Mouse (Mus musculus): ENCODE results near the gene Tmbim1.

Gene Tmbim1

GRCm38 (mm10) chr1:74277883-74278537, 27.4 kb downstream of the Tmbim1 start:
- DNase-seq (ENCODE audit: low read depth, low spot score): no peak

- no peak for DNase-seq (ENCODE audit: low read depth, low spot score)
These were observed 28.4 kb downstream of the Tmbim1 start for GRCm38 (mm10) chr1:74277041-74277440.

- no peak for DNase-seq (ENCODE audit: low read depth, low spot score)
These were observed 30.4 kb downstream of the Tmbim1 start for GRCm38 (mm10) chr1:74275015-74275414.

DNA sequence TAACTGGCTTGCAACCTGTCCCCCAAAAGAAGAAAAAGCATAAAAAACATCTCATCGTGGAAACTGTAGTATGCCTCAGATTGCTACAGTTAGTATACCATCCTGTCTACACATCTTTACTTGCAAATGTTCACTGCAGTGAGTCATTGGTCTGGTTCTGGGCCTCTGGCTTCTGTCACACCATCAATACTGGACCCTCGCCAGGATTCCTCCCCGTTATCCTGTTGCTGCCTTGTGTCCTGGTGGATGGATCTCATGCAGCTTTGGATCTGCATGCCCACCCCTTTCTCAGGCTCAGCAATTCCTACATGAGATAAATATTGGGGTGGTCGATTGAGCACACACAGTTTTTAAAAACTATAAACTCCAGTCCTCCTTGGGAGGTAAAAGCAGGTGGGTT, 33.8 kb downstream of the Tmbim1 start:
- DNase-seq (ENCODE audit: low read depth, low spot score): no peak

DNA sequence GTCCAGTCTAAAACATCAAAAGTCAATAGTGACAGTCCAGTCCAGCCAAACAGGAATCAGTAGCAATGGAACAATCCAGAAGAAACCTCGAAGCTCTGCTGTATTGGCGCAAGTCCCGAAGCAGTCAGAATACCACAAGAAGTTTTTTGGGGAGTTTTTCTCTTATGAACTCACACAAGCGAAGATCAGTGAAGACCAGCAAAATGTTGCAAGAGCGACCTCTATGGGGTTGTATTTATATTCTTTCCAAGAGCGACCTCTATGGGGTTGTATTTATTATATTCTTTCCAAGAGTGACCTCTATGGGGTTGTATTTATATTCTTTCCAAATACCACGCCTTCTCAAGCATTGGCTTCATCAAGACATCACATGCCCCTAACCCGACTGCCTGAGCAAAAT, 36.7 kb downstream of the Tmbim1 start:
- no peak for DNase-seq (ENCODE audit: low read depth, low spot score)

DNA sequence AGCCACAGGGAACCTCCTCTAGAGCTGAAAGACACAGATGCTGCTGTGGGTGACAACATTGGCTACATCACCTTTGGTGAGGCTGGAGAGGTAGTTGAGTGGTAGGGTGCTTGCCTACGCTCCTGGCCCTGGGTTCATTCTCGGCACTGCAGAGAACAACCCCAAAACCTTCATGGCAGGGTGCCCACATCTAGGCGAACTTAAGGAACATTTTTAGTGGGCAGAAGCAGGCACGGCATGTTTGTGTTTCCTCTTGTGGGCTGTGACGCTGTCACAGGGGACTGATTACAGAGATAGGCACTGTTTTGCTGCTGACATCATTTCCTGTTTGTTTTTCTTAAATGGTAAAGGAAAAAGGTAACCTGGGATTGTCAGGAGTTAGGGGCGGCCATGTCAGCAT, 42.9 kb downstream of the Tmbim1 start:
- DNase-seq (ENCODE audit: low read depth, low spot score): no peak

GRCm38 (mm10) chr1:74256782-74257181, 48.6 kb downstream of the Tmbim1 start:
- DNase-seq (ENCODE audit: low read depth, low spot score): no peak

GRCm38 (mm10) chr1:74255704-74256345, 49.6 kb downstream of the Tmbim1 start:
- DNase-seq (ENCODE audit: low read depth, low spot score): no peak

GRCm38 (mm10) chr1:74250096-74250495, 55.3 kb downstream of the Tmbim1 start:
- DNase-seq (ENCODE audit: low read depth, low spot score): no peak

DNA sequence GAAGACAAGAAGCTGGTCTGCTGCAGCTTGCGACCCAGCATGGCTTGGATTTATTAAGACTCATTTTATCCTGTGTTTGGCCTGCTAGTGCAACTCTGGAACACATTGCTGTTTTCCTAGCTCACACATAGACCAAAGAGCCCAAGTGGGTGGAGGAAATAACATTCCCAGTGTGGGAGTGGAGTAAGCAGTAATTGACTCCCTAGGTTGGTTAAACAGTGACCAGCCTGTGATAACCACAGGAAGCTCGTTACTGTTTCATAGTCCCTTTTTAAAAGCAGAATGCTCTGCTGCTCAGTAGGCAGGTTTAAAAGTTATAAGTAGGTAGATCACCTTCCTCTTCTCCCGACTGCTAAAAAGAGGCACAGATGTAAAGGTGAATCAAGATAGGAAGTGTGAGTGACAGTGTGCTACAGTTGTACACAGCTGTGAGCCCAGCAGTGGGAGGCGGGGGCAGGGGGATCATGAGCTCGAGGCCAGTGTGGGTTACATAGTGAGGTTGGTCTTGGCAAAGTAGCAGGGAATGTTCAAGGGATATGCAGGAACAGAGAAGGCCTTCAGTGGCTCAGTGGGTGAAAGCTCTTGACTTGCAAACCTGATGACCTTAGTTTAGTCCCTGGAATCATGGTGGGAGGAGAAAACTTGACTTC, 56.0 kb downstream of the Tmbim1 start:
- DNase-seq (ENCODE audit: low read depth, low spot score): no peak

- DNase-seq (ENCODE audit: low read depth, low spot score): no peak
These were observed 56.6 kb downstream of the Tmbim1 start for GRCm38 (mm10) chr1:74248799-74249198.

DNA sequence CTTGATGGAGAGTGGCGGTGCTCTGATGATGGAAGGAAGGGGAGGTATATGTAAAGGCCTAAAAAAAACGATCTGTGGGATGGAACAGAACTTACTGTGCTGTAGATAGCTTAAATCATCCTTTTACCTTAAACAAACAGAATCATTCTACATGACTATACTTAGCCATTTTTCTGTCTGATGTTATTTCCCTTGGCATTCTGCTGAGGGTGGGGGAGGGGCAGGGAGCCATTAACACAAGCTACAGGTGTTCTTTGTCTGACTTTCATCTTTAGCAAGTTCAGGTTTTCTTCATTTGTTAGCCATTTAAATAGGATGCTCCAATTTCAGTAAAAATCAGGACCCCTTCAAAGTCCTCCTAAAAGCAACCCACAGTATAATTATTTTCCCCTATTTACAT, 59.9 kb downstream of the Tmbim1 start:
- DNase-seq (ENCODE audit: low read depth, low spot score): no peak

DNA sequence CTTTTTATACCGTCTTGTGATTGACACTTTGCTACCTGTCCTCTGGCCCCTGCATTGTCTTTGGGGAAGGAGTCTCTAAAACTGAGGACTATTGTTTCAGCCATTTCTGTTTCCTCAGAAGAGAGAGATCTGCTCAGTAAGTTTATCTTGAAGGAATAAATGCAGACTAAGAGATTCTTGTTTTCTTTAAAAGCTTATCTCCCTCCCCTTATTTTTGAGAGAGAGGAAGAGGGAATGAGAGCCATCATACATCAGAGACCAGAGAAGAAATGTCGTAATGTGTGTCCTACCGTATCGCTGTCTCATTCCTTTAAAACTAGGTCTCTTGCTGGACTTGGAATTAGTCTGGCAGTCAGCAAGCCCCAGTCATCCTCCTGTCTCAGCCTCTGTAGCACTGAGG, 64.6 kb downstream of the Tmbim1 start:
- no peak for DNase-seq (ENCODE audit: low read depth, low spot score)

DNA sequence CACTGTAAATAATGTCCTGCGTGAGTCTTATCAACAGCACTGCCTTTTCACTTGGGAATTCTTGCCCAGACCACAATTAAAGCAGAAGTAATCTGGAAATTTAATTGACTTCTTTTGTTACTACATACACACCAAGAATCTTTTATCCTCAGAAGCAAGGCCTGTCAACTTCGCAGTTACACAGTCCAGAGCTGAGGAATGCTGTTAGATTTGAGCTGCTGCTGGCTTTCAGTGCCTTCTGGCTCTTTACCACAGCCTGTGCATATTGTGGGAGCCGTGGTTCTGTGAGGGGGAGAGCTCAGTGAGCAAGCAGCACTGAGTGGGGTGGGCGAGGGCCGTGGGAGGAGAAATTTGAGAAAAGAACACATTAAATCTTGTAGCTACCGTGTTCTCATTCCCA, 65.1 kb downstream of the Tmbim1 start:
- DNase-seq (ENCODE audit: low read depth, low spot score): no peak

- no peak for DNase-seq (ENCODE audit: low read depth, low spot score)
These were observed 65.8 kb downstream of the Tmbim1 start for GRCm38 (mm10) chr1:74239618-74240017.

- DNase-seq (ENCODE audit: low read depth, low spot score): no peak
These were observed 66.3 kb downstream of the Tmbim1 start for GRCm38 (mm10) chr1:74239162-74239561.

All from brain, embryonic 18.5 days (tissue).